Mouse (Mus musculus) megakaryocyte, embryonic 14.5 days (primary cell): ENCODE measurements at regions not wholly inside any gene's neighbourhood (a gene's known extent, or its start where the extent isn't known, plus 50 kb on each side); places are given as distances from the start of the nearest gene placed in this dataset.

ENCODE experiments used
- FLI1 ChIP-seq: IDR thresholded peaks from 2 replicates; pipeline ENCODE4 v1.6.1; 2012; ENCODE audit warnings: low read length, inconsistent platforms, mixed read lengths
- GATA1 ChIP-seq: IDR thresholded peaks from 3 replicates; pipeline ENCODE4 v1.6.1; 2012; ENCODE audit warnings: mixed read lengths, low read length, inconsistent platforms, borderline replicate concordance

- no peak for TF ChIP-seq GATA1
- TF ChIP-seq FLI1, result no peak
Measured at GRCm38 (mm10) chr4:75790920-75791589, 513.0 kb upstream of the Dmac1 start.
